Mouse (Mus musculus): Measurements from ENCODE around the gene Ncoa3. TPM values are rescaled to one million over a fixed set of nuclear protein-coding genes. Genes with fewer than 3 reads are reported as not detected.
"Not testable (repeated sequence)": the region's sequence is repeated elsewhere in the genome, so short reads cannot be mapped to it uniquely, and the experiment has no call there.

Gene Ncoa3
- polyA plus RNA-seq, 1 experiment from 2014 or later, result 17.4 TPM

DNA sequence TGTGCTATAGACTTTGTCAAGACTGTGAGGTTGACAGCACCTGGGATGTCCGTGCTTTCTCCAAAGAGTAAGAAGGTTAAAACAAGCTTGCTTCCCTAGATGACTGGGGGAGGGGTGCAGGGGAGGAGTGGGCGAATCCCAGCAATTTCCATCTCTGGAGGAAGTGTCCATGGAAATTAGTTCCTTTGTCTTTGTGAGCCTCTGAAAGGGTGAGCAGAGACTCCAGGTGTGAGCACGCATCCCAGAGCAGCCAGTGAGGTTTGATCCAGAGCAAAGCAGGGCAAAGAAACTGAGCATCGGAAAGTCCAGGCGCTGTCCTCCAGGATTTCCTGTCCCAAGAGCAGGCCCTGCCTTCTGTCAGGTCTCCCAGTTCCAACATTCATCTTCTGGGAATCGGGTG lies 81.9 kb downstream of the Ncoa3 start:
- Histone ChIP-seq H3K27me3 (no peaks in the 10 kb centered on the region), H3K27ac (0 out of 2 replicates have a peak overlapping the region, but pooled peaks have one; percentile 33), H3K4me2 (replicated peaks) (no peak overlapping the region), H3K9me3 (no peaks in the 10 kb centered on the region), H3K36me3 (peaks cover 93% of the 10 kb centered on the region), H3K9ac (no peak overlapping the region), H3K4me1 (no peaks in the 10 kb centered on the region; the same call in 1 of the 2 replicates), H3K4me3 (no peak overlapping the region)
- 73% methylated on average over 6 of the region's 6 CpGs for WGBS
- no peak for ATAC-seq (ENCODE audit: low FRiP score, low read depth)

GRCm38 (mm10) chr2:166077371-166077770 lies 84.9 kb downstream of the Ncoa3 start:
- Histone ChIP-seq H3K4me3 (no peak overlapping the region), H3K27me3 (no peaks in the 10 kb centered on the region), H3K36me3 (peaks cover 96% of the 10 kb centered on the region), H3K4me1 (peaks cover 14% of the 10 kb centered on the region), H3K27ac (no peak overlapping the region), H3K4me2 (replicated peaks) (no peak overlapping the region), H3K9me3 (no peaks in the 10 kb centered on the region), H3K9ac (no peak overlapping the region)
- no peak for ATAC-seq (ENCODE audit: low FRiP score, low read depth)
- WGBS, result 93% methylated on average over 9 of the region's 9 CpGs

DNA sequence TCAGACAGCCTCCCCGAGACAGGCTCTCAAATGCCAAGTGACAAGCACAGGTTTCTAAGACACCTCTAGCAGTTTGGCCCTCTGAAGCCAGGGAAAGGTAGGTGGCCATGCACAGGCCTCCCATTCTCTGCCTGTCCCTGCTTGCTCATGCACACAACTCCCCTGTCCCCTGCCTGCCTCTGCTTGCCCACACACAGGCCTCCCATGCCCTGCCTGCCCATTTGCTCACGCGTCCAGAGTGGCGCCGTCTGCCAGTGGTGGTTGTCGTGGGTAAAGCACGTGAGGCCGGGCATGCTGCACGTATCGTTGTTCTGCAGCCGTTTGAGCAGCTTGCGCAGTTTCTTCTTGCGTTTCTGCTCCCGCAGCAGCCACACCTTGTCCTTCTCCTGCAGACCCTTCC lies 86.8 kb downstream of the Ncoa3 start:
- Histone ChIP-seq H3K9ac (no peak overlapping the region), H3K27me3 (no peaks in the 10 kb centered on the region), H3K4me2 (replicated peaks) (no peak overlapping the region), H3K9me3 (no peaks in the 10 kb centered on the region), H3K36me3 (peaks cover 97% of the 10 kb centered on the region), H3K4me1 (peaks cover 14% of the 10 kb centered on the region), H3K4me3 (no peak overlapping the region), H3K27ac (no peak overlapping the region)
- ATAC-seq (ENCODE audit: low FRiP score, low read depth), result no peak
- 82% methylated on average over 14 of the region's 14 CpGs for WGBS

DNA sequence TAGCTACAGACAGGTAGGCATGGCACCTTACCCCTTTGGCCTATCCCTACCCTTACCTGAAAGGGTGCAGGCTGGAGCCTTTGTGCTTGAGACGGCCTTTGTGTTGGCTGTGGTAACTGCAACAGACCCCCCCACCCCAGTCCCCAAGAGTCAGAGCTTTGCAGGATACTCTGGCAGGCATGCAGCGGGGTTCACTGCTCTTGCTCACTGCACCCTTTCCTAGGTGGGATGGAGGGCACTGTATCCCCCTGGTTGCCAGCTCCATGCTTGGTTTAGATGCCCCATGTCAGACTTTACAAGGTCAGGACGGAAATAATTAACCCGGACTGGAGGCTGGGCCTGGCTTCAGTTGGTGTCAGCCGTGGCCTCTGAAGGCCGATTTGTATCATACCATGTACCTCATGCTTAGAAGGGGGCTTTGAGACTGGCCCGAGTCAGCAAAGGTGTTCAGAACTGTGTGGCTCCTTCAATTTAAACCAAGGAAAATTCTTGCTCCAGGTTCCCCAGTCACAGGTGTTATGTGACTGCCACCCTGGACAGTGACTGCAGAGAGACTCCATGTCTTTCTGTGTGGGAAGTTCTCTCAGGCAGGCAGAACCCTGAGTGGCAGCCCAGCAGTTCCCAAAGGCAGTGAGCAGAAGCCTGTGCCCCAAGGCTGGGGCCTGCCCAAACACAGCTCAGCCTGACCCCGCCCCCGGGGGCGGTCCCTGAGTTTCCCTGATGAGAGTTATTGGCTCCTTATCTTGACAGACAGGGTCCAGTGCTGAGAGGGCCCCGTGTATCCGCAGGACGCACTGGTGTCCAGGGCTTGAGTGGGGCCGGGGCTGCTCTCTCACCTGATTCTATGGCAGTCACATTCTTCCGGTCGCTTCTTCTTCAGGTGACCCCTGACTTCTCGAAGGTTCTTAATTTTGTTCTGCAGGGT lies 87.8 kb downstream of the Ncoa3 start:
- ATAC-seq (ENCODE audit: low FRiP score, low read depth), result no peak
- peaks cover 14% of the 10 kb centered on the region for H3K4me1 ChIP-seq
- no peak overlapping the region for H3K4me3 ChIP-seq
- peaks cover 92% of the 10 kb centered on the region for H3K36me3 ChIP-seq
- no peak overlapping the region for H3K9ac ChIP-seq
- 61% methylated on average over 17 of the region's 17 CpGs for WGBS
- no peaks in the 10 kb centered on the region for H3K9me3 ChIP-seq
- no peak overlapping the region for H3K4me2 ChIP-seq (replicated peaks)
- no peak overlapping the region for H3K27ac ChIP-seq
- no peaks in the 10 kb centered on the region for H3K27me3 ChIP-seq

- H3K4me3 ChIP-seq, result no peak overlapping the region
- peaks cover 92% of the 10 kb centered on the region for H3K36me3 ChIP-seq
- H3K9ac ChIP-seq, result 0 out of 2 replicates have a peak overlapping the region, but pooled peaks have one; percentile 55
- no peak overlapping the region for H3K27ac ChIP-seq
- H3K4me2 ChIP-seq (replicated peaks), result no peak overlapping the region
- H3K4me1 ChIP-seq, result peaks cover 14% of the 10 kb centered on the region
- ATAC-seq (ENCODE audit: low FRiP score, low read depth), result no peak
- H3K9me3 ChIP-seq, result no peaks in the 10 kb centered on the region
- 87% methylated on average over 21 of the region's 21 CpGs for WGBS
- H3K27me3 ChIP-seq, result no peaks in the 10 kb centered on the region
Measured at GRCm38 (mm10) chr2:166080967-166081750, 88.7 kb downstream of the Ncoa3 start.

DNA sequence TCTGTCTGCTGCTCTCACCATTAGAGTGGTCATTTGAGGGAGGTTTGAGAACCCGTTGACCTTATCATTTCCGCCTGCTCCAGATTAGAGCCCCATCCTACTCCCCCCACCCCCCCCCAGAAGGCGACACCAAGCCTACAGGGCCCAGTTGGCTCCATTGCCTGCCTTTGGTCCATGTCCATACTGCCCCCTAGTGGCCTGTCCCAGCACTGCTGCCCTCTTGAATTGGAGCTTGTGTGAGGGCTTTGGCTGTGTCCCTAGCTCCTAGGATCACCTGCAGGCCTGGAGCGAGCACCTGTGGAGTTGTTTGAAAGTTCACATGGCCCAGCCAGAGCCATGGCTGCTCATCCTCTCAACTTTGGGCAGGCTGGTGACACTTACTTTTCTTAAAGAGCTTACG lies 89.8 kb downstream of the Ncoa3 start:
- Histone ChIP-seq H3K4me1 (peaks cover 14% of the 10 kb centered on the region), H3K27ac (no peak overlapping the region), H3K9me3 (no peaks in the 10 kb centered on the region), H3K27me3 (no peaks in the 10 kb centered on the region), H3K4me3 (no peak overlapping the region), H3K9ac (no peak overlapping the region), H3K36me3 (peaks cover 92% of the 10 kb centered on the region), H3K4me2 (replicated peaks) (no peak overlapping the region)
- ATAC-seq (ENCODE audit: low FRiP score, low read depth), result no peak
- 60% methylated on average over 5 of the region's 5 CpGs for WGBS

GRCm38 (mm10) chr2:166082661-166083060 lies 90.2 kb downstream of the Ncoa3 start:
- Histone ChIP-seq H3K27me3 (no peaks in the 10 kb centered on the region), H3K4me3 (no peak overlapping the region), H3K9ac (no peak overlapping the region), H3K36me3 (peaks cover 92% of the 10 kb centered on the region), H3K9me3 (no peaks in the 10 kb centered on the region), H3K27ac (no peak overlapping the region), H3K4me1 (peaks cover 14% of the 10 kb centered on the region), H3K4me2 (replicated peaks) (no peak overlapping the region)
- no peak for ATAC-seq (ENCODE audit: low FRiP score, low read depth)
- 86% methylated on average over 10 of the region's 10 CpGs for WGBS

DNA sequence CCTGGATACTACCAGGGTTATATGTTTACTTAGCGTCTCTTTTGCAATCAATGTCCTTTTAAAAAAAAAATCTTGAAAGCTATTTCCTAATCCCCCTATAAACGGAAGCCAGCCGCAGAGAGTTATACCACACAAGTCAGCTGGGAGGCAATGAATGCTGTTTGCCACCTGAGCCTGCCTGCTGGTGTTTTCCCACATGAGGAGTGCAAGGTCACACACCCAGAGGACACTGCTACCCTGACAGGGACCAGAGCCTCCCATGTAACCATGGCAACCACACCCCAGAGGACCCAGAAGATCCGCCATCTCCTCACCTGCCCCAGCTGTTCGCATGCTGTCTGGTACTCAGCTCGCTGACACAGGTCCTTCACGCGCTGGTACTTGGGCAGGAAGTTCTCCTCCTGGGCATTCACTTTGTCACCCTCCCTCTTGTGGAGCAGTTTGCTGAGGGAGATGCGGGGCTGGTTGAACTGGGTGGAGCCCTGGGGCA lies 91.2 kb downstream of the Ncoa3 start:
- Histone ChIP-seq H3K4me1 (peaks cover 14% of the 10 kb centered on the region), H3K27me3 (no peaks in the 10 kb centered on the region), H3K4me2 (replicated peaks) (no peak overlapping the region), H3K9me3 (no peaks in the 10 kb centered on the region), H3K9ac (no peak overlapping the region), H3K36me3 (peaks cover 89% of the 10 kb centered on the region), H3K27ac (no peak overlapping the region), H3K4me3 (no peak overlapping the region)
- ATAC-seq (ENCODE audit: low FRiP score, low read depth), result no peak
- 67% methylated on average over 9 of the region's 9 CpGs for WGBS

GRCm38 (mm10) chr2:166084111-166084510 lies 91.7 kb downstream of the Ncoa3 start:
- Histone ChIP-seq H3K36me3 (peaks cover 89% of the 10 kb centered on the region), H3K4me3 (no peak overlapping the region), H3K27ac (no peak overlapping the region), H3K9ac (no peak overlapping the region), H3K4me1 (peaks cover 14% of the 10 kb centered on the region), H3K27me3 (no peaks in the 10 kb centered on the region), H3K4me2 (replicated peaks) (no peak overlapping the region), H3K9me3 (no peaks in the 10 kb centered on the region)
- 88% methylated on average over 7 of the region's 7 CpGs for WGBS
- no peak for ATAC-seq (ENCODE audit: low FRiP score, low read depth)

GRCm38 (mm10) chr2:166084964-166085363 lies 92.5 kb downstream of the Ncoa3 start:
- ATAC-seq (ENCODE audit: low FRiP score, low read depth); H3K4me3 ChIP-seq; H3K9ac ChIP-seq; H3K9me3 ChIP-seq; H3K27ac ChIP-seq; H3K27me3 ChIP-seq; H3K4me2 ChIP-seq (replicated peaks): not testable (repeated sequence)
- H3K4me1 ChIP-seq, result peaks cover 16% of the 10 kb centered on the region
- 33% methylated on average over 6 of the region's 6 CpGs for WGBS
- peaks cover 87% of the 10 kb centered on the region for H3K36me3 ChIP-seq

DNA sequence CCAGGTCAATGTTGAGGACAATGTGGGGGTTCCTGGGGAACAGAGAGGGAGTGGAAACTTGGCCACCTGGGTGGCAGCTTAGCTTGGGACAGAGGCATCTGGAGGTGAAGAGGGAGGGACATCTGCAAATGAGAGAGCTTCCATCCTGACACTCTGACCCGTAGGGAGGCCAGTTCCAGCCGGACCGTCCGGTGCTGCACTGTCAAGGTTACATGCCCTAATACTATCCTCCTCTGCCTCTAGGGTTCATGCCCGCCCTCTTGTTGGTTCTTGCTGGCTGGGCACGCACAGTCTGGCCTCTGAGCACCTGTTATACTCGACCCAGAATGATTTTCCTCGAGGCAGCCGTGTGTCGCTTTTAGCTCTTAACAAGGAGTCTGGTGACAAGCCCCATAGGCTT lies 93.3 kb downstream of the Ncoa3 start:
- H3K4me3 ChIP-seq, result no peak overlapping the region
- H3K9ac ChIP-seq, result no peak overlapping the region
- no peak overlapping the region; the same call in 1 of the 2 replicates for H3K27ac ChIP-seq
- no peak for ATAC-seq (ENCODE audit: low FRiP score, low read depth)
- H3K9me3 ChIP-seq, result no peaks in the 10 kb centered on the region
- no peaks in the 10 kb centered on the region for H3K27me3 ChIP-seq
- 88% methylated on average over 10 of the region's 10 CpGs for WGBS
- peaks cover 17% of the 10 kb centered on the region for H3K4me1 ChIP-seq
- no peak overlapping the region for H3K4me2 ChIP-seq (replicated peaks)
- peaks cover 87% of the 10 kb centered on the region for H3K36me3 ChIP-seq

All from limb, embryonic 13.5 days (tissue).